Mouse (Mus musculus): Measurements from ENCODE around the gene Spink4. TPM values are rescaled to one million over a fixed set of nuclear protein-coding genes. Genes with fewer than 3 reads are reported as not detected.

The Spink4 gene
- polyA plus RNA-seq (2017; shearing (Covaris generic)), result not detected

DNA sequence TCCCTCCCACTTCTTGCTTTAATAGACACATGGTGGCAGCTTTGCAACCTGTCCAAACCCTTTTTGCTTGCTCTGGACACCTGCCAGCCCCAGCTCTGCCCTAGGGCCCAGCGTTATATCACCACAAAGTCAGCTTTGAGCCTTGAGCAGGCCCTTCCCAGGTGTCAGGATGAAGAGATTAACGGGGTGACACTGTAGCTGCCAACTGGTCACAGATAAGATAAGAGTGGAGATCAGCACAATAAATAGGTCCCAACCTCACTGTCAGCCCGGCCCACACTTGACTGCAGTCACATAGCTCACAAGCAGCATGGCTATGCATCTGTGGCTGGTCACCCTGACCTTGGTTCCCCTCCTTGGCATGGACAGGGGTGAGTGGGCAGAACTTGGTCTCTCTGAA is at the start of gene Spink4:
Gene Spink4 (plus strand): TSS at position 268 of the 400 bp plus-strand sequence.

DNA sequence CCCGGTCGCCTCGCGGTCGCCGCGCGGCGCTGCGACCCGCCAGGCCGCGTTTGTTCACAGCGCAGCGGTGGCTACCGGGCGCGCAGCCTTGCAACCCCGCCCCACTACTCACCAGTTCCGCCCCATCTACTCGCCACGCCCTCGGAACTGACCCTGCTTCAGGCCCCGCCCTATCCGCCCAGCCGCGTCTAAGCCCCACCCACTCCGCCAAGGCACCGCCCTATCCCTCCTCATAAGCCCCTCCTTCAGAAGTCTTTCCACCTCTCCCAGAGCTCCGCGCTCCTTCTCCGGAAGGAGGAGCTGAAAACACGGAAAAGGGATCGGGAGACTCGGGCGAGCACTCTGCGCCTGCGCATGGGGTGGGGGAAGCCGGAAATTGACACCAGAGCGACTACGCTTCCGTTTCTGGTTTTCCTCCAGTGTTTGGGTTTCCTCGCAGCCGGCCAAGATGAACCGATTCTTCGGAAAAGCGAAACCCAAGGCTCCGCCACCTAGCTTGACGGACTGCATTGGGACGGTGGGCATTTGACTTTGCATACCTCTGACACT is 28.4 kb downstream of the Spink4 start, which contains the start of the genes Bag1 and Chmp5:
Gene Bag1 (minus strand): TSS at position 135 of the 549 bp plus-strand sequence.
Gene Chmp5 (plus strand): TSS at position 248 of the 549 bp plus-strand sequence.

DNA sequence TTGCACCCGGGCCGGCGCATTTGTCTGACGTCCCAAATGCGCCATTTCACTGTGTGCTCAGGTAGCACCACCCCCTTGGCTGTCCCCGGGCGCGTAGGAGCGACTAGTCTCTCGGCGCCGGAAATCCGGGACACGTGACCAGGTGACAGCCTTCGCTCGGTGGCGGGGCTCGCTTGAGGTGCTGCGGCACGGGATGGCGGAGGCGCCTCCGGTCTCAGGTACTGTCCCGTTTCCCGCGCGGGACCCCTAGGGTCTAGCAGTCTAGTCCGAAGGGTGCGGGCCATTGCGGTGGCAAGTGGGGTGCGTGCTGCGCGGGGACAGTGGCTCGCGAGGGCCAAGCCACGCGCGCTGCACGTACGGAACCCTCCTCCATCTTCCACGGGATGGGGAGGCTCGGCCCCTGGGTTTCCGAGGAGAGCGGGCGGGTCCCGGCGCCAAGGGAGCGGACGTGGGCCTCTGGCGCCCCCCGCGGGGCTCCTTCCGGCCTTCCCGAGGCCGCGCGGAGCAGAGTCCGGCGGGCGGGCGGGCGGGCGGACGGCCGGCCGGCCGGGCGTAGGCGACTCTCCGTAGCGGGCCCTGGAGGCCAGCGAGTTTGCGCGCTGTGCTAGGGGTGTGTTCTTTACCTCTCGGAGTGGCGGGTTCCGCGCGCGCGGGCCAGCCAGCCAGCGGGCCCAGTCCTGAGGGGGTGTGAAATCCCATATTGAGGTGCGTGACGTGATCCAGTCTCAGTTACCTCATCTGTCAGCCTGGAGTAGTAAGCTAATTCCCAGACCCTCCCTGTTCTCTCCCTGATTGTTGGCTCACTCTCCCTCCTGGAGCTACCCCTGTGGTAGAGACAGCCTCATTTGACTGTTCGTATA is 51.2 kb downstream of the Spink4 start, which contains the start of gene Nfx1:
Gene Nfx1 (plus strand): TSS at position 65 of the 860 bp plus-strand sequence.

Other genes starting within 250 kb of the Spink4 start
- gene Aptx, start 216.9 kb upstream of the Spink4 start, polyA plus RNA-seq (2017; shearing (Covaris generic)), result 31.1 TPM
- 252 TPM for gene Dnaja1, start 197.9 kb upstream of the Spink4 start, polyA plus RNA-seq (2017; shearing (Covaris generic))
- gene Smu1, start 162.1 kb upstream of the Spink4 start, polyA plus RNA-seq (2017; shearing (Covaris generic)), result 135 TPM
- 75.9 TPM for gene B4galt1, start 66.0 kb upstream of the Spink4 start, polyA plus RNA-seq (2017; shearing (Covaris generic))
- 207 TPM for gene Bag1, start 28.2 kb downstream of the Spink4 start, polyA plus RNA-seq (2017; shearing (Covaris generic))
- gene Chmp5, start 28.4 kb downstream of the Spink4 start, polyA plus RNA-seq (2017; shearing (Covaris generic)), result 85.2 TPM
- gene Nfx1, start 50.9 kb downstream of the Spink4 start, polyA plus RNA-seq (2017; shearing (Covaris generic)), result 110 TPM
- 0.11 TPM for gene Aqp7, start 128.1 kb downstream of the Spink4 start, polyA plus RNA-seq (2017; shearing (Covaris generic))
- gene Aqp3, start 178.1 kb downstream of the Spink4 start, polyA plus RNA-seq (2017; shearing (Covaris generic)), result 14.7 TPM
- gene Nol6, start 204.4 kb downstream of the Spink4 start, polyA plus RNA-seq (2017; shearing (Covaris generic)), result 53.1 TPM
- gene Ube2r2, start 215.7 kb downstream of the Spink4 start, polyA plus RNA-seq (2017; shearing (Covaris generic)), result 158 TPM

Data from CD4-positive, CD25-positive, alpha-beta regulatory T cell (primary cell).